Mouse (Mus musculus) testis, postnatal 10 days (tissue): ENCODE measurements around the gene Rbbp8nl.
"Not testable (repeated sequence)": the region's sequence is repeated elsewhere in the genome, so short reads cannot be mapped to it uniquely, and the experiment has no call there.

Experiments
- DNase-seq: peaks from one replicate; pipeline ENCODE4 v3.0.0; 2021; ENCODE audit warnings: low spot score

Gene Rbbp8nl

GRCm38 (mm10) chr2:180288966-180289365 lies 713 bp downstream of the Rbbp8nl start:
- no peak for DNase-seq

GRCm38 (mm10) chr2:180279321-180279720 lies 10.4 kb downstream of the Rbbp8nl start:
- DNase-seq = no peak

- no peak for DNase-seq
Observed at GRCm38 (mm10) chr2:180277773-180278320, 11.8 kb downstream of the Rbbp8nl start.

- DNase-seq = no peak
Observed at GRCm38 (mm10) chr2:180276851-180277259, 12.8 kb downstream of the Rbbp8nl start.

- DNase-seq = no peak
Observed at GRCm38 (mm10) chr2:180276385-180276784, 13.3 kb downstream of the Rbbp8nl start.

- DNase-seq = peak; percentile 92
Observed at GRCm38 (mm10) chr2:180275836-180276235, 13.8 kb downstream of the Rbbp8nl start.

- DNase-seq = no peak
Observed at GRCm38 (mm10) chr2:180274523-180274922, 15.2 kb downstream of the Rbbp8nl start.

- peak; percentile 91 for DNase-seq
Observed at GRCm38 (mm10) chr2:180273394-180274244, 16.1 kb downstream of the Rbbp8nl start, which contains the start of gene Cables2. Gene Cables2 (minus strand): TSS chr2:180273496.

GRCm38 (mm10) chr2:180272884-180273321 lies 16.8 kb downstream of the Rbbp8nl start:
- DNase-seq = peak; percentile 76

GRCm38 (mm10) chr2:180271804-180272395 lies 17.8 kb downstream of the Rbbp8nl start:
- no peak for DNase-seq

- DNase-seq = no peak
Observed at GRCm38 (mm10) chr2:180270537-180271255, 19.0 kb downstream of the Rbbp8nl start.

- no peak for DNase-seq
Observed at GRCm38 (mm10) chr2:180269329-180269728, 20.4 kb downstream of the Rbbp8nl start.

GRCm38 (mm10) chr2:180267955-180268354 lies 21.7 kb downstream of the Rbbp8nl start:
- no peak for DNase-seq

- no peak for DNase-seq
Observed at GRCm38 (mm10) chr2:180262891-180263290, 26.8 kb downstream of the Rbbp8nl start.

- DNase-seq = no peak
Observed at GRCm38 (mm10) chr2:180262441-180262840, 27.2 kb downstream of the Rbbp8nl start.

GRCm38 (mm10) chr2:180261901-180262300 lies 27.8 kb downstream of the Rbbp8nl start:
- no peak for DNase-seq

- DNase-seq = no peak
Observed at GRCm38 (mm10) chr2:180260610-180261480, 28.8 kb downstream of the Rbbp8nl start.

GRCm38 (mm10) chr2:180259826-180260609 lies 29.7 kb downstream of the Rbbp8nl start:
- DNase-seq = not testable (repeated sequence)

GRCm38 (mm10) chr2:180258951-180259484 lies 30.7 kb downstream of the Rbbp8nl start:
- not testable (repeated sequence) for DNase-seq
